Mouse (Mus musculus): Measurements from ENCODE around the gene Angel1.

Angel1 gene

DNA sequence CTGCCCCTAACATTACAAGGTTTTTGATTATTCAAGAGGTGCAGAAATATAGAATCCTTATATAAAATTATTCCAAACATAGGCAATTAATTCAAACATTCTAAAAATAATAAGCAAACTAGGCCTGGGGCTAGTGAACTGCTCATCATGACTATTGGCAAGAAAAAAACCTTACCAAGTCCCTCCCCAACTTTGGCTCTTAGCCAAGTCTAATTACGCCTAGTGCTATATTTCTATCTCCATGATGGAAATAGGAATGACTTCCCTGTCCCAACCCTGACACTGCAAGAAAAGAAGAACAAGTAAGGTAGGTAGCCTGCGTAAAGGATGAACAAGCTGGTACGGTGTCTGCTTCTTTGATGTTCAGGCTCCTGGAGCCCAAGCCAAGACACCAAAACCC, 23.6 kb downstream of the Angel1 start:
- no peak for DNase-seq (ENCODE audit: low spot score)

GRCm38 (mm10) chr12:86701491-86701890, 24.8 kb downstream of the Angel1 start:
- DNase-seq (ENCODE audit: low spot score), result no peak

DNA sequence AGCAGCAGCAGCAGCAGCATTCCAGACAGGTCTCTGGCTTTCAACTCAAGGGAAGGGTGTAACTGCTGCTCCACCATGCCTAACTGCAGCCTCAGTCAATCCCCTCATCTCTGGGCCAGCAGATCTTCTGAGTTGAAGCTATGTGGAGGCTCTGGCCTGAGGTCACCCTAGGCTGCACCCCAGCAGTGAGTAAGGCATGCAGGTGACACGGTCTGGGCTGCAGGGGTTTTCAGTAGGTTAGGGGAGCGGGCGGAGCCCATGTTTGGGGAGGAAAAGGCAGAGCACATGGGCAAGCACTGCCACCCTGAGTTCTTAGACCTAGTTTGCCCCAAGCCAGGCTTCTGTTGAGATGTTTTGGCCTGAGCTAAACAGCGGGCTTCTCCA, 25.3 kb downstream of the Angel1 start:
- no peak for DNase-seq (ENCODE audit: low spot score)

DNA sequence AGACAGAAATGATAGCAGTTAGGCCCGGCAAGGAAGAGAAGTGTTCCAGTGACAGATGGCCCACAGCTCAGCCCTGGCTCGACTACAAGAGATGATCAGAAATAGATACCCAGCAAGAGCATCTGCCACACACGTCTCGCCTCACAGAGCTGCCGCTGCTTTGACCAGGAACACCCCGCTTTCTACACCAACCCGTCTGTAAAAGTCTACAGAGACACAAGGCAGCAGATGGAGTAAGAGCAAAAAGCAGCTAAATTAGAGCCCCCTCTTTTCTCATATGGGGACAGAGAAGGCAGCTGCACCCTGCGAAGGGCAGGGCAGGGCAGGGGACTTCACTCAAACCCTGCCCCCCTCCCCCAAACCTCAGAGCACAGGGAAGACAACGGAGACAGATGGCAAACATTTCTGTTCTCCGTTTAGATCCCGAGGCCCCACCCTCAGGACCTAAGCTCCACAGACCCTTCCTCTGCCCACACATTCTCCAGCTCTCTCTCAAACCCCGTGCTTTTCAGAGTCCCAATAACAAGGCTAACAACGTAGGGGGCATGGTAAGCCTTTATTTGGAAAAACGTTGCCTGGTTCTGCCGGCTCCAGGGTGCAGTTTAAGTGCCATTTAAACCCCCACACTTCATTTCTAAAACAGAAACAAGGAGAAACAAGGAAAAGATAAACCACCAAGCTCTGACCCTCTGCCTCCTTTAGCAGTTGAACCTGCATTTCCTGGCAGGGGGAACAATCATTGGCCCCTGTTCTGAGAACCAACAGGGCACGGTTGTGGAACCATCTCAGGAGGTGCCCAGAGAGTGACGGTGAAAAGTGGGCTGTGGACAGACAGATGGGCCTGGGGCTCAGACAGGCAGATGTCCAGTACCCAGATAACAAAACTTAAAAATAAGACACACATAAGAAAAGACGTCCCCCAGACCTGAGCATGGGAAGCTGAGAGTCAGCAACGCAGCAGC, 26.0 kb downstream of the Angel1 start:
- no peak for DNase-seq (ENCODE audit: low spot score)

DNA sequence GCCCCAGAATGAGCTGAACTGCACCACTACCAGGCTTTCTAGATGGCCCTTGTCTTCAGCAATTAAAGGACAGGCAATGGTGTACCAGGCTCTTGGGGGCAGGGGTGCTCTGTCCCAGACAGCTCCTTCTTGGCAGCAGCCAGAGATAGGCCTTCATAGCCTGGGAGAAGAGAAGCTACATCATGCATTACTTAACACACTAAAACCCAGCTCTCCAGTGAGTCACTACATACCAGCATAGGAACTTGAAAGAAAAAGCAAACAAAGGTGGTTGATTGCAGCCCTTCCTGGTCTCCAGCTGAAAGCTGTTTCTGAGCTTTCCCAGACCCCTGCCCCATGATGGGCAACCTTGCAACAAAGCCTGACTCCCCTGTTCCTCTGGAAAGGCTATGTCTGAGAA, 27.7 kb downstream of the Angel1 start:
- no peak for DNase-seq (ENCODE audit: low spot score)

DNA sequence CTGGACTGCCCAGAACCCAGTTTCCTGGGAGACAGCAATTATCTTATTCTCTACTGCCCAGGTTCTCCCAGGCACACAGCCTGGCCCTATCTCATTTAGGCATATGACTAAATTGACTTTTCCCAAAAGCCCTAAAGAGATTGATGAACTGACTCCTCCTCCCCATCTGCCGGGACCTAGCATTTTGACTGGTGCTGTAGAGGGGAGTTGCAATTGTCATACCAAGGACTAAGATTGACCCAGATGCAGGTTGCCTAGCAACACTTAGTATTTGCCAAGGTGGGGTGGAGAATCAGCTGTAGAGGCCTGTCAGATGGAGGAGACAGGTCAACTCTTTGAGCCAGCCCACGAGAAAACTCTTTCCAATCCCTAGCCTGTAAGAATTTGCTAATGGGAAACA, 28.3 kb downstream of the Angel1 start:
- DNase-seq (ENCODE audit: low spot score), result no peak

DNA sequence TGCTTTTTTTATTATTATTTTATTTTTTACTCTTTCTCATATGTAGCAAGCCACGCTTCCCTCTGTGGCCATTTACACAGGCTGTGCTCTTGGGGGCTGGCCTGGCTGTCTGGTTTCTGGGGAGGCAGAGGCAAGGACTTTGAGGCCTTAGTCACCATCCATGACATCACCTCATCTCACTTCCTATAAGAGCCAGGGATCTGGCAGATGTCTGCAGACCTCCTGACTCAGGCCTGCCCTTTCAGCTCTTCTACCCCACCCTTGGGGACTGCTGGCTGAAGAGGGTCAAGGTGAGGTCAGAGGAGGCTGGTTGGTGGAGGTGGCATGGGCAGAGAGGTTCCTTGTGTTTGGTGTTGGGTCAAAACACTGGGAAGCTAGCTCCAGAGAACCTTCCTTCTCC, 31.8 kb downstream of the Angel1 start:
- no peak for DNase-seq (ENCODE audit: low spot score)

DNA sequence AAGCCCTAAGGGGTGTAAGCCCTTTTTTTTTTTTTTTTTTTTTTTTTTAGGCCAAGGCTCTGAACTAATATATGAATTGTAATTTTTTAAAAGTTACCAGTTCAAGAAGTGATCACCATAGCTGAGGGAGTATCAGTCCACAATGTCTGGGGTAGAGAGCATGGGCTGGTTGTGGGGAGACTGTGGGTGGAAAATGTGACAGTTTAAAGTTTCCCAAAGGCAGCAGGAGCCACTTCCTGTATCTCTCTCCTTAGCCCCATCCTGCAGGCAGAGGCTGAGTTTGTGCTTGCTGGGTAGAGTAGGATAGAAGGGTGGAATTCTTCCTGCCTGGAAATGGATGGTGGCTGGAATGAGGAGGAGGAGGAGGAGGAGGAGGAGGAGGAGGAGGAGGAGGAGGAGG, 32.9 kb downstream of the Angel1 start:
- DNase-seq (ENCODE audit: low spot score), result no peak

GRCm38 (mm10) chr12:86692471-86693356, 33.5 kb downstream of the Angel1 start:
- no peak for DNase-seq (ENCODE audit: low spot score)

- DNase-seq (ENCODE audit: low spot score), result no peak
Measured at GRCm38 (mm10) chr12:86690700-86691485, 35.4 kb downstream of the Angel1 start.

DNA sequence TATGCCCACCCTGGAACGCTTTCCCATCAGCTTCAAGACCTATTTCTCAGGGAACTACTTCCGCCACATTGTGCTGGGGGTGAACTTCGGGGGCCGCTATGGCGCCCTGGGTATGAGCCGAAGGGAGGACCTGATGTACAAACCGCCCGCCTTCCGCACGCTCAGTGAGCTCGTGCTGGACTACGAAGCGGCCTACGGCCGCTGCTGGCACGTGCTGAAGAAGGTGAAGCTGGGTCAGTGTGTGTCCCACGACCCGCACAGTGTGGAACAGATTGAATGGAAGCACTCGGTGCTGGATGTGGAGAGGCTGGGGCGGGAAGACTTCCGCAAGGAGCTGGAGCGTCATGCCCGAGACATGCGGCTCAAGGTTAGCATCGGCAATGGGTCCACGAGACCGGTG, 37.3 kb downstream of the Angel1 start:
- no peak for DNase-seq (ENCODE audit: low spot score)

DNA sequence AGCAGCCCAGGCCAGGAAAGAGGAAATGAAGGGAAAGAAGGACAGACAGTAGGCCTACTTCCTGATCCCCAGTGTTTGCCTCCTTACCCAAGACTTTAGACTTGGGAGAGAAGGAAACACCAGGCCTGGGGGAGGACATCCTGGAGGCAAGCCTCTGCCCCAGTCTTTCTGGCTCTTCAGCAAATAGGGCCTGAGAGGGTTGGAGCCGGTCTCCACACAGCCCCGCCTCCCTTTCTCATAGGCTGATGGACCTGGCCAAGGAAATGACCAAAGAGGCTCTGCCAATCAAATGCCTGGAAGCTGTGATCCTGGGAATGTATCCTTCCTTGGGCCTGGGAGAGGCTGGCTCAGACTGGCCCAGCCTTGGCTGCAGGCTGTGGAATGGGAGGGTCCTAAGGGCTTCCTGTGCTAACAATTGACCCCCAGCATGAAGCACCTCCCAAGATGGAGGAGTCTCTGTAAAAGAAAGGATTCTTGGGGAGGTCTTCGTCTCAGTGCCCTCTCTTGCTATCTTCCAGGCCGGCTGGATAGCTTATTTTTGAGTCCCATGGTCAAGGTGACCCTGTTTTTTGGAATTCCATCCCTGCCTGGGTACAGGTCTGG, 38.2 kb downstream of the Angel1 start:
- no peak for DNase-seq (ENCODE audit: low spot score)

- DNase-seq (ENCODE audit: low spot score), result no peak
Measured at GRCm38 (mm10) chr12:86687445-86687955, 38.8 kb downstream of the Angel1 start.

DNA sequence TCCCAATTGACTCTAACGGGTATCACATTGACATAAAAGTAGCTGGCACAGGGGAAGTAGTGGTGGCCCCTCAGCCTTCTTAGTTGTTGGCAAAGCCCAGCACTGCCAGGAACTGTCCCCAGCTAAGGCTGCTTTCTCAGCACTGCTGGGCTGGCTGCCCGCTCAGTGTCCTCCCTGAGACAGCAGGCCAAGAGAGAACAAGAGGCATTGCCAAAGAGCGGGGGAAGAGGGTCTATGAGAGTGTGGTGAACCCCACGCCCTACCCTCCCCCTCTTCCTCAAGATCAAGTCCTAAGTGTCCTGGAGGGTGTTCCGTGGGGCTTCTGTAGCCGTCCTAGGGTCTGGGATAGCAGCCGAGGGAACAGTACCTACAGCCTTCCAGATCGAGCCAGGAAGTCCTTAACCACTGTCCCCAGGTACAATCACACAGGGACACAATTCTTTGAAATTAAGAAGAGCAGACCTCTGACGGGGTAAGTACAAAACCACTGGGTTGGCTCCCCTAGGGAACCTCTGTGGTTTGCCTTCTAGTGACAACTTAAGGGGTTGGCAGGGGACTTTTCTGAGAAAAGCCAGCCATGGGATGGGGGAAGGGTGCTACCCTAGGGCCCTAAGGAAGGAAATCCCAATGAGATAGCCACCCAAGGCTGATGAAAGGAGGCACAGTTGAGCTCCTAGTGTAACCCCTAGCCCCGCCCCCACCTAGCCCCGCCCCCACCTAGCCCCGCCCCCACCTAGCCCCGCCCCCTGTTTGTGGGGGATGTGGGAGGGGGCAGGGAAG, 39.5 kb downstream of the Angel1 start:
- DNase-seq (ENCODE audit: low spot score), result no peak

GRCm38 (mm10) chr12:86685275-86685674, 41.0 kb downstream of the Angel1 start:
- DNase-seq (ENCODE audit: low spot score), result no peak

GRCm38 (mm10) chr12:86683698-86684097, 42.6 kb downstream of the Angel1 start:
- DNase-seq (ENCODE audit: low spot score), result no peak

DNA sequence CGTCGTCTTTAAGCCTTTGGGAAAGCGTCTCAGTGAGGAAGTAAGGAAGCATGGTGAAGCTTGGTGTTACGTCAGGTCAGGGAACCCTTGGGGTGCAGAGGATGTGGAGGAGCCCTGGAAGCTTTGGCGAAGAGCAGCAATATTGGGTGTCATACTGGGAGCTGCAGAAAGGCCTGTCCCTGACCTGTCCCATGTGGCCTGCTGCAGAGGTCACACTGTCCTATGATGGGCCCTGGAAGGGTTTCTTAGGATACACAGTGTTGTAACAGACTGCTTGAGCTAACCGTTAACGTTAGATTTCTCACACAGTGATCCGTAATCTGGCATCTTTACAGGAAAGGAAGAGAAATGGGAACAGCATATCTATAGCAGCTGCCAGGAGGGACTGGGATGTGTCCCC, 44.1 kb downstream of the Angel1 start:
- DNase-seq (ENCODE audit: low spot score), result no peak

DNA sequence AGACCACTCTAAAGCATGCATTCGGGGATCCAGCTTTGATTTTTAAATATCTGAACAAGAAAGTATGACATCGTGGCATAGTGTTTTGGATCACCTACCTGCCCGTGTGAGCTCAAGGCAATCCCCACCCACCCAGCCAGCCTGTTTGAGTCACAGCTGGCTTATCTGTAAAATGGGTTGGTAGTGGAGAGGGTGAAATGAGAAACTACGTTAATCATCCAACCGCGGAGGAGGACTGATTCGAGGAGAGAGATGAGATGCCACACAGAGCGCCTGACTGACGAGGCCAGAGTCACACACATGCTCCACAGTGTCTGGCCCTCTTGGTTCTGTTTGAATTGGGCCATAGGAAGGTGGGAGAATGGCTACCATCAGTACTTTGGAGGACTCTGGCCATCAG, 44.6 kb downstream of the Angel1 start:
- DNase-seq (ENCODE audit: low spot score), result no peak

- DNase-seq (ENCODE audit: low spot score), result no peak
Measured at GRCm38 (mm10) chr12:86680591-86681193, 45.6 kb downstream of the Angel1 start.

DNA sequence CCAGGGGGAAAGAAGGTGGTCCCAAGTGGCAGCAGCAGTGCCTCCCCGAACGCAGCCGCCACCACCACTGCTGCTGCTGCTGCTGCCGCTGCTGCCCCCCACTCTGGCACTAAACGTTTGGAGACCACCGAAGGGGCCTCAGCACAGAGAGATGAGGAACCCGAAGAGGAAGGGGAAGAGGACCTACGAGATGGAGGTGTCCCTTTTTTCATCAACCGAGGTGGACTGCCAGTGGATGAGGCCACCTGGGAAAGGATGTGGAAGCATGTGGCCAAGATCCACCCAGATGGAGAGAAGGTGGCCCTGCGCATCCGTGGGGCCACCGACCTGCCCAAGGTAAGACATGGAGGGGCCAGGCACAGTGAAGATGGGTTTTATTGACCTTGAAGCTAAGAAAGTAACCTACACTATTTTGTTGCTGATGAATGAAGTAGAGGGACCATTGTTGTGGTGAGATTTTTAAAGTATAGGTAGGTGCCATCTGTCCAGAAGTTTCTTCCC, 46.2 kb downstream of the Angel1 start:
- no peak for DNase-seq (ENCODE audit: low spot score)
